Mouse (Mus musculus) gastrocnemius, postnatal 25 days (tissue): Measurements from ENCODE around the gene Asgr1. TPM values are rescaled to one million over a fixed set of nuclear protein-coding genes. Genes with fewer than 3 reads are reported as not detected.

Experiments
- DNase-seq: peaks from one replicate; pipeline ENCODE4 v3.0.0; 2022
- total RNA-seq, 2 experiments: library from RNA; stranded (reverse); gene quantifications; 1 replicate in 1 of 2; 2 replicates in 1 of 2; pipeline ENCODE4 v1.2.3; 2021

Gene Asgr1
- total RNA-seq, 2 experiments from 2014 or later: not detected

- DNase-seq: peak; percentile 80
Measured at GRCm38 (mm10) chr11:70026689-70027088, 27.2 kb upstream of the Asgr1 start.

GRCm38 (mm10) chr11:70027397-70027796, 26.5 kb upstream of the Asgr1 start:
- peak; percentile 77 for DNase-seq

GRCm38 (mm10) chr11:70028401-70029129, 25.3 kb upstream of the Asgr1 start:
- DNase-seq: peak; percentile 43

- DNase-seq: peak; percentile 82
Measured at GRCm38 (mm10) chr11:70029130-70029801, 24.6 kb upstream of the Asgr1 start.

- DNase-seq: no peak
Measured at GRCm38 (mm10) chr11:70029829-70030550, 23.9 kb upstream of the Asgr1 start.

- no peak for DNase-seq
Measured at GRCm38 (mm10) chr11:70030651-70031320, 23.1 kb upstream of the Asgr1 start.

- DNase-seq: no peak
Measured at GRCm38 (mm10) chr11:70031321-70031670, 22.6 kb upstream of the Asgr1 start.

- DNase-seq: peak; percentile 7
Measured at GRCm38 (mm10) chr11:70038174-70038573, 15.7 kb upstream of the Asgr1 start.

- DNase-seq: no peak
Measured at GRCm38 (mm10) chr11:70039631-70040030, 14.3 kb upstream of the Asgr1 start.

GRCm38 (mm10) chr11:70040184-70040583, 13.7 kb upstream of the Asgr1 start:
- no peak for DNase-seq

- no peak for DNase-seq
Measured at GRCm38 (mm10) chr11:70042309-70043085, 11.4 kb upstream of the Asgr1 start.

- DNase-seq: no peak
Measured at GRCm38 (mm10) chr11:70043665-70044064, 10.2 kb upstream of the Asgr1 start.

- no peak for DNase-seq
Measured at GRCm38 (mm10) chr11:70045435-70045834, 8.4 kb upstream of the Asgr1 start.

- no peak for DNase-seq
Measured at GRCm38 (mm10) chr11:70049366-70049765, 4.5 kb upstream of the Asgr1 start.

- DNase-seq: no peak
Measured at GRCm38 (mm10) chr11:70049816-70050215, 4.1 kb upstream of the Asgr1 start.

GRCm38 (mm10) chr11:70053156-70053555, 729 bp upstream of the Asgr1 start:
- no peak for DNase-seq

- peak; percentile 47 for DNase-seq
Measured at GRCm38 (mm10) chr11:70055618-70056214, 1.8 kb downstream of the Asgr1 start.

- no peak for DNase-seq
Measured at GRCm38 (mm10) chr11:70057805-70058204, 3.9 kb downstream of the Asgr1 start.

GRCm38 (mm10) chr11:70059930-70060329, 6.0 kb downstream of the Asgr1 start:
- no peak for DNase-seq

- DNase-seq: no peak
Measured at GRCm38 (mm10) chr11:70063053-70063452, 9.2 kb downstream of the Asgr1 start.

- DNase-seq: no peak
Measured at GRCm38 (mm10) chr11:70066701-70067100, 12.8 kb downstream of the Asgr1 start.
